Mouse (Mus musculus) frontal cortex, adult (tissue): ENCODE measurements around the gene Cdk4.

Experiments
- ATAC-seq: cut with Nextera tagmentation; 2 replicates; pipeline ENCODE4 v1.9.2; 2017; ENCODE audit warnings: mild to moderate bottlenecking, moderate library complexity, mixed read lengths; ENCODE audit not compliant: low TSS enrichment

The Cdk4 gene

GRCm38 (mm10) chr10:127063239-127063872 lies at the start of gene Cdk4:
Cdk4 (plus strand) TSS chr10:127063534.
- ATAC-seq = peak; percentile 58

GRCm38 (mm10) chr10:127016488-127016887 lies 46.8 kb upstream of the Cdk4 start:
- no peak for ATAC-seq

- no peak for ATAC-seq
These were observed 46.3 kb upstream of the Cdk4 start for GRCm38 (mm10) chr10:127017071-127017470.

GRCm38 (mm10) chr10:127018422-127018821 lies 44.9 kb upstream of the Cdk4 start:
- no peak for ATAC-seq

- peak; percentile 90 for ATAC-seq
These were observed 32.7 kb upstream of the Cdk4 start, which contains the start of gene Tsfm for GRCm38 (mm10) chr10:127030336-127031296. Tsfm (minus strand) TSS chr10:127030840.

GRCm38 (mm10) chr10:127033301-127033741 lies 30.0 kb upstream of the Cdk4 start:
- ATAC-seq = no peak

GRCm38 (mm10) chr10:127036273-127036672 lies 27.1 kb upstream of the Cdk4 start:
- no peak for ATAC-seq

- no peak for ATAC-seq
These were observed 25.7 kb upstream of the Cdk4 start for GRCm38 (mm10) chr10:127037641-127038040.

- peak; percentile 39 for ATAC-seq
These were observed 22.6 kb upstream of the Cdk4 start for GRCm38 (mm10) chr10:127040569-127041214.

- ATAC-seq = peak; percentile 46
These were observed 22.0 kb upstream of the Cdk4 start, which contains the start of the genes Mettl1 and Eef1akmt3 for GRCm38 (mm10) chr10:127041274-127041766. Mettl1 (plus strand) TSS chr10:127041414. Eef1akmt3 (minus strand) TSS chr10:127041513.

GRCm38 (mm10) chr10:127041774-127042338 lies 21.5 kb upstream of the Cdk4 start:
- ATAC-seq = peak; percentile 82

- ATAC-seq = no peak
These were observed 20.7 kb upstream of the Cdk4 start for GRCm38 (mm10) chr10:127042468-127043115.

GRCm38 (mm10) chr10:127043187-127043586 lies 20.1 kb upstream of the Cdk4 start:
- ATAC-seq = no peak

- no peak for ATAC-seq
These were observed 15.4 kb upstream of the Cdk4 start, which contains the start of gene Cyp27b1 for GRCm38 (mm10) chr10:127047954-127048353. Cyp27b1 (plus strand) TSS chr10:127048250.

GRCm38 (mm10) chr10:127048608-127049394 lies 14.5 kb upstream of the Cdk4 start:
- peak; percentile 75 for ATAC-seq

- ATAC-seq = no peak
These were observed 13.8 kb upstream of the Cdk4 start for GRCm38 (mm10) chr10:127049395-127050118.

GRCm38 (mm10) chr10:127050119-127050474 lies 13.2 kb upstream of the Cdk4 start:
- ATAC-seq = no peak

GRCm38 (mm10) chr10:127054646-127055045 lies 8.7 kb upstream of the Cdk4 start:
- ATAC-seq = no peak

GRCm38 (mm10) chr10:127055406-127055805 lies 7.9 kb upstream of the Cdk4 start:
- ATAC-seq = no peak
